Mouse (Mus musculus): ENCODE measurements around the gene Stk11. TPM values are rescaled to one million over a fixed set of nuclear protein-coding genes. Genes with fewer than 3 reads are reported as not detected.

The Stk11 gene
- polyA plus RNA-seq, 1 experiment from 2014 or later = 27.1 TPM

DNA sequence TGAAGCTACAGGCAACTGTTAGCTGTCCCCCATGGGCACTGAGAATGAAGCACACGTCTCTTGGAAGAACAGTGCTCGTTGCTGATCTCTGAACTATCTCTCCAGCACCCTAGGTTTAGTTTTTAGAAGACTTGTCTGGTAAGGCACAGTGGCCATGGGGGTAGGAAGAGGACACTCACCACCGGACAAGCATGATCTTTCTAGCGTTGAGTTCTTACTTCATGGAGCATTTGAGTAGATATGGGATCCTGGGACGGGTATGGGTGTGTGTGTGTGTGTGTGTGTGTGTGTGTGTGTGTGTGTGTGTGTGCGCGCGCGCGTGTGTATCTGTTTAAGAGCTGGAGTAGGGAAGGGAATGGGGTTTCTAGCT, 25.0 kb downstream of the Stk11 start, which contains the start of gene Cbarp:
Cbarp (minus strand) TSS at position 170 of the 370 bp plus-strand sequence.
- Histone ChIP-seq H3K27me3 (ENCODE audit: control insufficient read depth, insufficient read depth, low read length) (peaks cover 23% of the 10 kb centered on the region), H3K9ac (ENCODE audit: low read length) (no peak within 1 kb of the TSS), H3K4me1 (ENCODE audit: control insufficient read depth, insufficient read depth, low read length) (peaks cover 24% of the 10 kb centered on the region), H3K9me3 (ENCODE audit: control insufficient read depth, low read length) (no peaks in the 10 kb centered on the region), H3K27ac (replicated peaks; ENCODE audit: low read depth, low read length) (peak within 1 kb of the TSS; percentile 48), H3K36me3 (ENCODE audit: control insufficient read depth, insufficient read depth, low read length) (peaks cover 12% of the 10 kb centered on the region), H3K4me3 (ENCODE audit: low read depth, low read length) (peak within 1 kb of the TSS; percentile 67), H3K4me2 (ENCODE audit: low read depth, severe bottlenecking) (peak within 1 kb of the TSS; percentile 76)
- no peak for DNase-seq (ENCODE audit: low spot score)
- WGBS = 69% methylated on average over 10 of the region's 10 CpGs
- ATAC-seq (ENCODE audit: insufficient number of reproducible peaks, low FRiP score, low TSS enrichment, low read depth) = no peak

- H3K9me3 ChIP-seq (ENCODE audit: control insufficient read depth, low read length) = no peaks in the 10 kb centered on the region
- no peak overlapping the region for H3K9ac ChIP-seq (ENCODE audit: low read length)
- ATAC-seq (ENCODE audit: insufficient number of reproducible peaks, low FRiP score, low TSS enrichment, low read depth) (peak; percentile 49), DNase-seq (ENCODE audit: low spot score) (peak; percentile 93)
- H3K36me3 ChIP-seq (ENCODE audit: control insufficient read depth, insufficient read depth, low read length) = peaks cover 18% of the 10 kb centered on the region
- peak overlapping the region; percentile 56 for H3K4me3 ChIP-seq (ENCODE audit: low read depth, low read length)
- peaks cover 18% of the 10 kb centered on the region for H3K27me3 ChIP-seq (ENCODE audit: control insufficient read depth, insufficient read depth, low read length)
- H3K4me2 ChIP-seq (ENCODE audit: low read depth, severe bottlenecking) = peak overlapping the region; percentile 76
- under 1% methylated on average over 29 of the region's 29 CpGs for WGBS
- H3K27ac ChIP-seq (replicated peaks; ENCODE audit: low read depth, low read length) = peak overlapping the region; percentile 48
- peaks cover 30% of the 10 kb centered on the region for H3K4me1 ChIP-seq (ENCODE audit: control insufficient read depth, insufficient read depth, low read length)
These were observed 25.6 kb downstream of the Stk11 start for GRCm38 (mm10) chr10:80141243-80141642.

DNA sequence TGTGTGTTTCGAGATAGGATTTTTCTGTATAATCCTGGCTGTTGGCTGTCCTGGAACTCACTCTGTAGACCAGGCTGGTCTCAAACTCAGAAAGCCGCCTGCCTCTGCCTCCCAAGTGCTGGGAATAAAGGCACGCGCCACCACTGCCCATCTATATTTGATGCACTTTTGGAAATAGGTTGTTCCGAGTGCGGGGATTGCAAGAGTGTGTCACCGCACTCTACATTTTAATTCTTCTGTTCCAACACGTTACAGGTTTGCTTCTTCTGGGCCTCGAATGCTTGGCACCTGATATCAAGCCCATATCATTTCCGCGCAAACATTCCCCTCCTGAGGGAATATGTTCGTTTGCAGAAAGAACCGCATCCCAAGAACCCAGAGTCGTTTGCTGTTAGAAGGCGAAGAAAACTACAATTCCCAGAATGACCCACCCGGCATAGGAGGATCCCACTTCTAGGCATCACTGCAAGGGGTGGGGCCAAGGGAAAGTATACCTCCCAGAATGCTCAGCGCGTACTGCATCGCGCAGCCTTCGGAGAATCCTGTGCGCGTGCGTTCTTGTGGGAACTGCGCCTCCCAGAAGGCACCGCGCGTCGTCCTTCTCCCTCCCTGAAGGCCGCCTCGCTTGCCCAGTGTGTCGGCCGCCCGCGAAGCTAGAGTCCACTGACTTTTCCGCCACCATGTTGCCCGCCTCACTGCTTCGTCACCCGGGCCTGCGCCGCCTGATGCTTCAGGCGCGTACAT, 26.4 kb downstream of the Stk11 start:
- H3K4me3 ChIP-seq (ENCODE audit: low read depth, low read length) = peak overlapping the region; percentile 56
- DNase-seq (ENCODE audit: low spot score) (peak; percentile 94), ATAC-seq (ENCODE audit: insufficient number of reproducible peaks, low FRiP score, low TSS enrichment, low read depth) (peak; percentile 81)
- H3K27ac ChIP-seq (replicated peaks; ENCODE audit: low read depth, low read length) = 0 out of 2 replicates have a peak overlapping the region, but pooled peaks have one; percentile 12
- under 1% methylated on average over 43 of the region's 43 CpGs for WGBS
- peak overlapping the region; percentile 76 for H3K4me2 ChIP-seq (ENCODE audit: low read depth, severe bottlenecking)
- H3K27me3 ChIP-seq (ENCODE audit: control insufficient read depth, insufficient read depth, low read length) = peaks cover 10% of the 10 kb centered on the region
- peaks cover 18% of the 10 kb centered on the region for H3K36me3 ChIP-seq (ENCODE audit: control insufficient read depth, insufficient read depth, low read length)
- peak overlapping the region; percentile 56 for H3K9ac ChIP-seq (ENCODE audit: low read length)
- no peaks in the 10 kb centered on the region for H3K9me3 ChIP-seq (ENCODE audit: control insufficient read depth, low read length)
- peaks cover 26% of the 10 kb centered on the region for H3K4me1 ChIP-seq (ENCODE audit: control insufficient read depth, insufficient read depth, low read length)

- Histone ChIP-seq H3K4me2 (ENCODE audit: low read depth, severe bottlenecking) (peak overlapping the region; percentile 76), H3K4me3 (ENCODE audit: low read depth, low read length) (peak overlapping the region; percentile 56), H3K9ac (ENCODE audit: low read length) (peak overlapping the region; percentile 56), H3K4me1 (ENCODE audit: control insufficient read depth, insufficient read depth, low read length) (peaks cover 22% of the 10 kb centered on the region), H3K27me3 (ENCODE audit: control insufficient read depth, insufficient read depth, low read length) (0 out of 2 replicates have a peak, but pooled peaks cover 6% of the 10 kb centered on the region), H3K36me3 (ENCODE audit: control insufficient read depth, insufficient read depth, low read length) (peaks cover 18% of the 10 kb centered on the region), H3K27ac (replicated peaks; ENCODE audit: low read depth, low read length) (no peak overlapping the region), H3K9me3 (ENCODE audit: control insufficient read depth, low read length) (no peaks in the 10 kb centered on the region)
- 1% methylated on average over 15 of the region's 15 CpGs for WGBS
- ATAC-seq (ENCODE audit: insufficient number of reproducible peaks, low FRiP score, low TSS enrichment, low read depth) = peak; percentile 15; the same call in 1 of the 2 replicates
- no peak for DNase-seq (ENCODE audit: low spot score)
These were observed 26.9 kb downstream of the Stk11 start for GRCm38 (mm10) chr10:80142530-80142925.

DNA sequence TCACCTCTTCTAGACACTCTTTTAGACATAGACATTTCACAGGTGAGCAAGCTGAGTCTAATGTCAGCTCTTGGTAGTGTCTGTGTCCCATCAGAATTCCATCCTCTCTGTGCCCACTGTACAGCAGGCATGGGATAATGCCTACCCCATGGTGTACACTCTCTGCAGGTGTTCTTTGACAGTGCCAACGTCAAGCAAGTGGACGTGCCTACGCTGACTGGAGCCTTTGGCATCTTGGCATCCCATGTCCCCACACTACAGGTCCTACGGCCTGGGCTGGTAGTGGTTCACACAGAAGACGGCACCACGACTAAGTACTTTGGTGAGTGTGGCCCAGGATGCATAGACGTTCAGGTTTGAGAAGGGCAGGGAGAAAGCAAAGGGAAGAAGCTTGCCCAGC, 28.1 kb downstream of the Stk11 start:
- H3K9ac ChIP-seq (ENCODE audit: low read length) = no peak overlapping the region
- no peak for ATAC-seq (ENCODE audit: insufficient number of reproducible peaks, low FRiP score, low TSS enrichment, low read depth)
- 92% methylated on average over 7 of the region's 7 CpGs for WGBS
- no peaks in the 10 kb centered on the region for H3K27me3 ChIP-seq (ENCODE audit: control insufficient read depth, insufficient read depth, low read length)
- H3K9me3 ChIP-seq (ENCODE audit: control insufficient read depth, low read length) = no peaks in the 10 kb centered on the region
- peaks cover 18% of the 10 kb centered on the region; the same call in 1 of the 2 replicates for H3K4me1 ChIP-seq (ENCODE audit: control insufficient read depth, insufficient read depth, low read length)
- no peak overlapping the region for H3K4me2 ChIP-seq (ENCODE audit: low read depth, severe bottlenecking)
- no peak overlapping the region for H3K27ac ChIP-seq (replicated peaks; ENCODE audit: low read depth, low read length)
- no peak for DNase-seq (ENCODE audit: low spot score)
- H3K36me3 ChIP-seq (ENCODE audit: control insufficient read depth, insufficient read depth, low read length) = peaks cover 18% of the 10 kb centered on the region
- H3K4me3 ChIP-seq (ENCODE audit: low read depth, low read length) = peak overlapping the region; percentile 0; the same call in 1 of the 2 replicates

GRCm38 (mm10) chr10:80144159-80144558, 28.6 kb downstream of the Stk11 start:
- H3K36me3 ChIP-seq (ENCODE audit: control insufficient read depth, insufficient read depth, low read length) = peaks cover 18% of the 10 kb centered on the region
- WGBS = 90% methylated on average over 12 of the region's 12 CpGs
- H3K27ac ChIP-seq (replicated peaks; ENCODE audit: low read depth, low read length) = no peak overlapping the region
- no peak overlapping the region for H3K4me3 ChIP-seq (ENCODE audit: low read depth, low read length)
- ATAC-seq (ENCODE audit: insufficient number of reproducible peaks, low FRiP score, low TSS enrichment, low read depth) (no peak), DNase-seq (ENCODE audit: low spot score) (no peak)
- H3K4me2 ChIP-seq (ENCODE audit: low read depth, severe bottlenecking) = no peak overlapping the region
- H3K9me3 ChIP-seq (ENCODE audit: control insufficient read depth, low read length) = no peaks in the 10 kb centered on the region
- no peaks in the 10 kb centered on the region for H3K27me3 ChIP-seq (ENCODE audit: control insufficient read depth, insufficient read depth, low read length)
- H3K9ac ChIP-seq (ENCODE audit: low read length) = no peak overlapping the region
- peaks cover 16% of the 10 kb centered on the region; the same call in 1 of the 2 replicates for H3K4me1 ChIP-seq (ENCODE audit: control insufficient read depth, insufficient read depth, low read length)

DNA sequence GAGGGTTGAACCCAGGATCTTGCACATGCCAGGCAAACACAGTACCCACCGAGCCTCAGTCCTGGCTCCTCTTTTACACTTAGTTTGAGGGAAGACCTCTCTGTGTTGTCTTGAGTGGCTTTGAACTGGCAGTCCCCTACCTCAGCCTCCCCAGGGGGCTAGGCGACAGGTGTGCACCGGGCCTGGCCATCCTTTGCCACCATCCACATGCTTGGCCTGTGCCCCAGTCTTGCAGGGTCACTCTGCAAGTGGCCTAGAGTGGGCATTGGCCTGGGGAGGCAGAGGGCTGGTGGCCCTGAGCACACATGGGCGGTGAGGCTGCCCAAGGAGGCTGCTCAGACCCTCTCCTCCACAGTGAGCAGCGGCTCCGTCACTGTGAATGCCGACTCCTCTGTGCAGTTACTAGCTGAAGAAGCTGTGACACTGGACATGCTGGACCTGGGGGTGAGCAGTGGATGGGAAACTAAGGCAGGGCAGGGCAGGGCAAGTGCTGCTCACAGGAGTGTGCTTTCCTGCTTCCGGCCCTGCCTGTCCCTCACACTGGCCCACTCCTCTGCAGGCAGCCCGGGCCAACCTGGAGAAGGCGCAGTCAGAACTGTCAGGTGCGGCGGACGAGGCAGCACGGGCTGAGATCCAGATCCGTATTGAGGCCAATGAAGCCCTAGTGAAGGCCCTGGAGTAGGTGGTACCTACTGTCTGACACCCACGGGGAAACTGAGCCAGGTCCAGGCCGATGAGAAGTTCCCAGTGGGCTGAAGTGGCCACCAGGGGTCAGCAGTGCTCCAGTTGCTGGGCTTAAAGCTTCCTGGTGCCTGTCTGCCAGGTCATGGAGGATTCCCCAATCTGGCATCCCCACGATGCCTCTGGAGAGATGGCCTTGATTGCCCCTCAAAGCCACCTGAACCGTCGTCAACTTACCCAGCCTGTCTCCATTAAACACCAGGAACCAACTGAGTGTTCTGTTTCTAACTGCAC, 29.5 kb downstream of the Stk11 start:
- Histone ChIP-seq H3K9me3 (ENCODE audit: control insufficient read depth, low read length) (no peaks in the 10 kb centered on the region), H3K9ac (ENCODE audit: low read length) (no peak overlapping the region), H3K27ac (replicated peaks; ENCODE audit: low read depth, low read length) (no peak overlapping the region), H3K4me2 (ENCODE audit: low read depth, severe bottlenecking) (no peak overlapping the region), H3K36me3 (ENCODE audit: control insufficient read depth, insufficient read depth, low read length) (peaks cover 20% of the 10 kb centered on the region), H3K4me3 (ENCODE audit: low read depth, low read length) (no peak overlapping the region), H3K27me3 (ENCODE audit: control insufficient read depth, insufficient read depth, low read length) (no peaks in the 10 kb centered on the region), H3K4me1 (ENCODE audit: control insufficient read depth, insufficient read depth, low read length) (peaks cover 16% of the 10 kb centered on the region; the same call in 1 of the 2 replicates)
- DNase-seq (ENCODE audit: low spot score) (peak; percentile 83), ATAC-seq (ENCODE audit: insufficient number of reproducible peaks, low FRiP score, low TSS enrichment, low read depth) (no peak)
- 79% methylated on average over 20 of the region's 20 CpGs for WGBS

- no peaks in the 10 kb centered on the region for H3K9me3 ChIP-seq (ENCODE audit: control insufficient read depth, low read length)
- H3K4me2 ChIP-seq (ENCODE audit: low read depth, severe bottlenecking) = no peak overlapping the region
- H3K4me3 ChIP-seq (ENCODE audit: low read depth, low read length) = peak overlapping the region; percentile 5; the same call in 1 of the 2 replicates
- H3K27me3 ChIP-seq (ENCODE audit: control insufficient read depth, insufficient read depth, low read length) = no peaks in the 10 kb centered on the region
- WGBS = 88% methylated on average over 6 of the region's 6 CpGs
- peaks cover 14% of the 10 kb centered on the region; the same call in 1 of the 2 replicates for H3K4me1 ChIP-seq (ENCODE audit: control insufficient read depth, insufficient read depth, low read length)
- H3K36me3 ChIP-seq (ENCODE audit: control insufficient read depth, insufficient read depth, low read length) = peaks cover 20% of the 10 kb centered on the region
- DNase-seq (ENCODE audit: low spot score) (no peak), ATAC-seq (ENCODE audit: insufficient number of reproducible peaks, low FRiP score, low TSS enrichment, low read depth) (no peak)
- H3K27ac ChIP-seq (replicated peaks; ENCODE audit: low read depth, low read length) = no peak overlapping the region
- no peak overlapping the region for H3K9ac ChIP-seq (ENCODE audit: low read length)
These were observed 30.3 kb downstream of the Stk11 start for GRCm38 (mm10) chr10:80145896-80146295.

Data from limb, embryonic 11.5 days (tissue).